Mouse (Mus musculus) lung, adult 2 months (tissue): ENCODE measurements around the gene Cd47.

Experiments used
- CTCF ChIP-seq: fragments of 200-500 bp; IDR thresholded peaks from 2 replicates; pipeline ENCODE4 v1.5.1; 2011; ENCODE audit warnings: mild to moderate bottlenecking, low read length, control low read depth; ENCODE audit not compliant: insufficient read depth
- POLR2A ChIP-seq: fragments of 200-500 bp; IDR thresholded peaks from 2 replicates; pipeline ENCODE4 v1.6.1; 2011; ENCODE audit warnings: low read depth, mild to moderate bottlenecking, control low read depth, low read length, borderline replicate concordance; ENCODE audit errors: extremely low read depth

- no peak for TF ChIP-seq CTCF
- TF ChIP-seq POLR2A, result no peak
Measured at GRCm38 (mm10) chr16:49953817-49954216, 153.5 kb downstream of the Cd47 start.
